Mouse (Mus musculus): ENCODE results near the gene Shkbp1. TPM values are rescaled to one million over a fixed set of nuclear protein-coding genes. Genes with fewer than 3 reads are reported as not detected.

Gene Shkbp1
- total and polyA plus RNA-seq, 3 experiments, result 23.3 to 62.8 (median 30.8) TPM

DNA sequence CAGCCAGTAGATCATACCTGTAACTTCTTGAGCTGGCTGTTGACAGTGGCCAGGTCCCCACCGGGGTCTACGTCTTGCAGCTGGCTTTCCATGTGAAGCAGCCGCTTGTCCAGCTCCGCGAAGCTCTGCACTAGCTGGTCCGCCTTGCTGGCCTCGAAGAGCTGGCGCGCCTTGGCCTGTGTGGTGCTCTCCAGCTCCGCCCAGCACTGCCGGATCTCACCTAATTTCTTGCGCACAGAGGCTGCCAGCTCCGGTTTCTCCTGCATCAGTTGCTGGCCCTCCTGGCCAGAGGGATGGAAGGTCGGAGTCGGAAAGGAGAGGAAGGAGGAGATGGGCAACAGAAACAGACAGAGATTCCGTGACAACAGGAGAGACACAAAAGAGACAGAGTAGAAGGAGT is 35.6 kb upstream of the Shkbp1 start:
- dilution Hi-C loops (cut with MboI; ENCODE audit: extremely low pct_ligation_motif_present, extremely low pct_unique_long_range_greater_than_20kb, low sequenced_read_pairs), result no loop called here
- Histone ChIP-seq H3K79me2 (replicated peaks; ENCODE audit: control insufficient read depth, extremely low read depth, insufficient read depth, poor library complexity, severe bottlenecking) (no peaks in the 10 kb centered on the region), H3K27ac (ENCODE audit: insufficient read depth, low read depth) (no peak overlapping the region), H3K36me3 (replicated peaks in 1 of 2; ENCODE audit: control insufficient read depth in 1 of 2, insufficient read depth in 1 of 2, low read length in 1 of 2) (no peaks in the 10 kb centered on the region), H3K4me2 (ENCODE audit: insufficient read depth, low read depth, poor library complexity, severe bottlenecking) (no peak overlapping the region), H3K27me3 (replicated peaks) (peaks cover 51% of the 10 kb centered on the region), H3K9ac (ENCODE audit: insufficient read depth, low read depth) (no peak overlapping the region), H3K9me3 (replicated peaks; ENCODE audit: low read length) (peaks cover 7% of the 10 kb centered on the region), H3K4me3 (replicated peaks in 1 of 3; ENCODE audit: low read depth in 2 of 3, low read length in 2 of 3, poor library complexity in 1 of 3) (no peak overlapping the region), H3K4me1 (ENCODE audit: control insufficient read depth in 1 of 2, insufficient read depth in 2 of 2) (peaks cover 2 to 9% of the 10 kb centered on the region in 2 experiments; a peak in 3 of 4 replicates)
- in situ Hi-C loops (cut with MboI; ENCODE audit: low pct_ligation_motif_present, low pct_unique_long_range_greater_than_20kb, low sequenced_read_pairs), result no loop called here
- no peak for TF ChIP-seq JUND (conservative IDR thresholded peaks at IDR 0.05; ENCODE audit: low read depth, low read length)
- TF ChIP-seq NRF1 (IDR thresholded peaks at IDR 0.05; ENCODE audit: low read depth, low read length), result no peak
- no peak for TF ChIP-seq SMC3 (IDR thresholded peaks at IDR 0.05; ENCODE audit: low read depth, low read length)
- TF ChIP-seq MAX (IDR thresholded peaks at IDR 0.05; ENCODE audit: low read length), result no peak
- TF ChIP-seq EP300 (IDR thresholded peaks at IDR 0.05; ENCODE audit: low read length), result no peak
- no peak for TF ChIP-seq CHD1 (IDR thresholded peaks at IDR 0.05; ENCODE audit: low read depth, low read length)
- no peak for TF ChIP-seq IRF4 (IDR thresholded peaks at IDR 0.05; ENCODE audit: low read depth, low read length)
- TF ChIP-seq CHD2 (IDR thresholded peaks at IDR 0.05; ENCODE audit: low read length), result no peak
- TF ChIP-seq ZKSCAN1 (IDR thresholded peaks at IDR 0.05; ENCODE audit: borderline replicate concordance, low read depth, low read length), result no peak
- TF ChIP-seq E2F4 (IDR thresholded peaks at IDR 0.05; ENCODE audit: insufficient replicate concordance, low read depth, low read length), result no peak
- no peak for DNase-seq (ENCODE audit: extremely low read depth)

DNA sequence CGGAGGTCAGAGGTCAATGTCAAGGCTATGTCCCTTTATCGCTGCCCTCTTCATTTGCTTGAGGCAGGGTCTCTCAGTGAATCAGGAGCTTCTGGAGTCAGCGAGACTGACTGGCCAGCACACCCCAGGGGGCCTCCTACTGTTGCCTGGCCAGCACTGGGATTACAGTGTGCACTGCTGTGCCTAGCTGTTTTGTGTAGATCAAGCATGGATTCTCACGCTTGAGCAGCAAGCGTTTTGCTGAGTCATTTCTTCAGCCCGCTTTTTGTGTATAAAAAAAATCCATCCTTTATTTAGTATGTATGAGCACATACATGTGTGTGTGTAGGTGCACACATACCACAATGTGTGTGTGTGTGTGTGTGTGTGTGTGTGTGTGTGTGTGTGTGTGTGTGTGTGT is 33.4 kb upstream of the Shkbp1 start:
- H3K79me2 ChIP-seq (replicated peaks; ENCODE audit: control insufficient read depth, extremely low read depth, insufficient read depth, poor library complexity, severe bottlenecking), result no peaks in the 10 kb centered on the region
- in situ Hi-C loops (cut with MboI; ENCODE audit: low pct_ligation_motif_present, low pct_unique_long_range_greater_than_20kb, low sequenced_read_pairs) (loop anchor here (5.0 kb wide), 1 partner anchor 52 kb away; the partner anchor contains the start of gene Ltbp4), dilution Hi-C loops (cut with MboI; ENCODE audit: extremely low pct_ligation_motif_present, extremely low pct_unique_long_range_greater_than_20kb, low sequenced_read_pairs) (no loop called here)
- TF ChIP-seq SIN3A (IDR thresholded peaks at IDR 0.05; ENCODE audit: low read length) (no peak), MAFK (IDR thresholded peaks at IDR 0.05; ENCODE audit: insufficient replicate concordance, low read length) (peak; percentile 28; the same call in 1 of the 2 replicates), HCFC1 (IDR thresholded peaks at IDR 0.05; ENCODE audit: low read depth, low read length) (no peak), ETS1 (conservative IDR thresholded peaks at IDR 0.05; ENCODE audit: low read depth, low read length) (no peak), RCOR1 (conservative IDR thresholded peaks at IDR 0.05; ENCODE audit: low read depth, low read length) (no peak), RAD21 (IDR thresholded peaks at IDR 0.05; ENCODE audit: low read depth, low read length) (no peak), E2F4 (IDR thresholded peaks at IDR 0.05; ENCODE audit: insufficient replicate concordance, low read depth, low read length) (no peak), JUN (IDR thresholded peaks at IDR 0.05; ENCODE audit: insufficient read depth, low read depth, low read length) (no peak)
- DNase-seq (ENCODE audit: extremely low read depth), result no peak
- no peak overlapping the region for H3K4me3 ChIP-seq (replicated peaks in 1 of 3; ENCODE audit: low read depth in 2 of 3, low read length in 2 of 3, poor library complexity in 1 of 3)
- H3K9ac ChIP-seq (ENCODE audit: insufficient read depth, low read depth), result no peak overlapping the region
- H3K36me3 ChIP-seq (replicated peaks in 1 of 2; ENCODE audit: control insufficient read depth in 1 of 2, insufficient read depth in 1 of 2, low read length in 1 of 2), result no peaks in the 10 kb centered on the region
- peaks cover 6% of the 10 kb centered on the region for H3K9me3 ChIP-seq (replicated peaks; ENCODE audit: low read length)
- peaks cover 32% of the 10 kb centered on the region for H3K27me3 ChIP-seq (replicated peaks)
- H3K27ac ChIP-seq (ENCODE audit: insufficient read depth, low read depth), result no peak overlapping the region
- H3K4me1 ChIP-seq (ENCODE audit: control insufficient read depth in 1 of 2, insufficient read depth in 2 of 2), result peaks cover 2 to 22% of the 10 kb centered on the region in 2 experiments; a peak in 3 of 4 replicates
- H3K4me2 ChIP-seq (ENCODE audit: insufficient read depth, low read depth, poor library complexity, severe bottlenecking), result no peak overlapping the region

Data from CH12.LX (cell line).